Mouse (Mus musculus) right cerebral cortex, postnatal 36 days (tissue): Measurements from ENCODE around the gene Srarp.

Source experiments
- DNase-seq, 2 experiments: peaks; one replicate each; pipeline ENCODE4 v3.0.0; 2022; ENCODE audit warnings: low spot score in 2 of 2, mixed read lengths in 1 of 2

The Srarp gene

GRCm38 (mm10) chr4:141435974-141436373 lies at the start of gene Srarp:
Gene Srarp, minus strand, starts transcription at chr4:141436105.
- DNase-seq: no peak

GRCm38 (mm10) chr4:141484071-141484470 lies 48.2 kb upstream of the Srarp start:
- no peak for DNase-seq

- no peak for DNase-seq
Measured at GRCm38 (mm10) chr4:141479411-141479810, 43.5 kb upstream of the Srarp start.

GRCm38 (mm10) chr4:141478794-141479193 lies 42.9 kb upstream of the Srarp start:
- no peak for DNase-seq

GRCm38 (mm10) chr4:141478225-141478624 lies 42.3 kb upstream of the Srarp start:
- no peak for DNase-seq

- peak; percentile 64 to 69 for DNase-seq
Measured at GRCm38 (mm10) chr4:141477681-141478102, 41.8 kb upstream of the Srarp start.

- DNase-seq: no peak
Measured at GRCm38 (mm10) chr4:141474431-141474830, 38.5 kb upstream of the Srarp start.

GRCm38 (mm10) chr4:141472641-141473321 lies 36.9 kb upstream of the Srarp start:
- no peak for DNase-seq

GRCm38 (mm10) chr4:141471491-141471890 lies 35.6 kb upstream of the Srarp start:
- no peak for DNase-seq

GRCm38 (mm10) chr4:141469343-141469742 lies 33.4 kb upstream of the Srarp start:
- DNase-seq: no peak

GRCm38 (mm10) chr4:141468576-141468975 lies 32.7 kb upstream of the Srarp start:
- DNase-seq: no peak

- DNase-seq: no peak
Measured at GRCm38 (mm10) chr4:141467581-141467927, 31.6 kb upstream of the Srarp start.

- DNase-seq: no peak
Measured at GRCm38 (mm10) chr4:141466844-141467580, 31.1 kb upstream of the Srarp start.

- DNase-seq: no peak
Measured at GRCm38 (mm10) chr4:141466289-141466795, 30.4 kb upstream of the Srarp start.

GRCm38 (mm10) chr4:141465512-141466288 lies 29.8 kb upstream of the Srarp start:
- no peak for DNase-seq

GRCm38 (mm10) chr4:141464722-141465121 lies 28.8 kb upstream of the Srarp start:
- DNase-seq: no peak

- DNase-seq: no peak
Measured at GRCm38 (mm10) chr4:141463472-141463871, 27.6 kb upstream of the Srarp start.

GRCm38 (mm10) chr4:141461576-141461975 lies 25.7 kb upstream of the Srarp start:
- DNase-seq: no peak

- DNase-seq: no peak
Measured at GRCm38 (mm10) chr4:141461088-141461487, 25.2 kb upstream of the Srarp start.

- DNase-seq: no peak
Measured at GRCm38 (mm10) chr4:141460481-141460880, 24.6 kb upstream of the Srarp start.

GRCm38 (mm10) chr4:141459766-141460165 lies 23.9 kb upstream of the Srarp start:
- no peak for DNase-seq

- no peak for DNase-seq
Measured at GRCm38 (mm10) chr4:141458888-141459287, 23.0 kb upstream of the Srarp start.
